Mouse (Mus musculus): Measurements from ENCODE around the gene Grk6. TPM values are rescaled to one million over a fixed set of nuclear protein-coding genes. Genes with fewer than 3 reads are reported as not detected.

Grk6 gene
- polyA plus RNA-seq, 1 experiment = 8.4 TPM

- Histone ChIP-seq H3K36me3 (ENCODE audit: control insufficient read depth, insufficient read depth, low read length) (no peaks in the 10 kb centered on the region), H3K4me3 (ENCODE audit: control insufficient read depth, low read depth, low read length) (peak overlapping the region; percentile 49), H3K27ac (ENCODE audit: control insufficient read depth, insufficient read depth, low read depth, low read length) (no peak overlapping the region), H3K4me1 (ENCODE audit: control insufficient read depth, insufficient read depth, low read length) (peaks cover 6% of the 10 kb centered on the region), H3K27me3 (ENCODE audit: control insufficient read depth, insufficient read depth, low read length) (no peaks in the 10 kb centered on the region)
- TF ChIP-seq CTCF (IDR thresholded peaks at IDR 0.05; ENCODE audit: control insufficient read depth, insufficient read depth, insufficient replicate concordance, low read depth, low read length) (no peak), POLR2A (IDR thresholded peaks at IDR 0.05; ENCODE audit: control insufficient read depth, low read depth, low read length) (no peak)
Observed at GRCm38 (mm10) chr13:55413333-55413732, 31.5 kb upstream of the Grk6 start.

GRCm38 (mm10) chr13:55414743-55415380, 30.0 kb upstream of the Grk6 start, which contains the start of gene Pfn3:
TSS of gene Pfn3 (minus strand) at chr13:55415232.
- H3K27ac ChIP-seq (ENCODE audit: control insufficient read depth, insufficient read depth, low read depth, low read length) = no peak within 1 kb of the TSS
- TF ChIP-seq POLR2A (IDR thresholded peaks at IDR 0.05; ENCODE audit: control insufficient read depth, low read depth, low read length) (peak; percentile 51; the same call in 1 of the 2 replicates), CTCF (IDR thresholded peaks at IDR 0.05; ENCODE audit: control insufficient read depth, insufficient read depth, insufficient replicate concordance, low read depth, low read length) (no peak)
- no peaks in the 10 kb centered on the region for H3K27me3 ChIP-seq (ENCODE audit: control insufficient read depth, insufficient read depth, low read length)
- H3K4me3 ChIP-seq (ENCODE audit: control insufficient read depth, low read depth, low read length) = peak within 1 kb of the TSS; percentile 80
- peaks cover 8% of the 10 kb centered on the region for H3K4me1 ChIP-seq (ENCODE audit: control insufficient read depth, insufficient read depth, low read length)
- no peaks in the 10 kb centered on the region for H3K36me3 ChIP-seq (ENCODE audit: control insufficient read depth, insufficient read depth, low read length)

DNA sequence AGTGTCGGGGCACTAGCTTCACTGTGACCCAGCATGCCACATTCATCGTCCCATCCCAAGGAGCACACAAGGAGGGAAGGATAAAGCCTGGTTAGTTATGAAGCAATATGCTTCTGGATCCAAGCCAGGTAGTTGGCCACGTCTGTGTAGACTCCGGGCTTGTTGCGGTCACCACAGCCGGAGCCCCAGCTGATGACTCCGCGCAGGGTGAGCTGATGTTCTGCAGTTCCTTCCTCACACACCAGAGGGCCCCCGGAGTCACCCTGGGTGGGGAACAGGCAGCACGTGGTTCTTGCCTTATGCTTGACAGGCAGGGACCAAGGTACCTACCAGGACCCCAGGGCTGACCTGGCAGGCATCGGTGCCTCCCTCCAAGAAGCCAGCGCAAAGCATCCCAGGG, 26.9 kb upstream of the Grk6 start:
- Histone ChIP-seq H3K36me3 (ENCODE audit: control insufficient read depth, insufficient read depth, low read length) (no peaks in the 10 kb centered on the region), H3K27ac (ENCODE audit: control insufficient read depth, insufficient read depth, low read depth, low read length) (no peak overlapping the region), H3K27me3 (ENCODE audit: control insufficient read depth, insufficient read depth, low read length) (no peaks in the 10 kb centered on the region; the same call in 1 of the 2 replicates), H3K4me1 (ENCODE audit: control insufficient read depth, insufficient read depth, low read length) (peaks cover 20% of the 10 kb centered on the region), H3K4me3 (ENCODE audit: control insufficient read depth, low read depth, low read length) (peak overlapping the region; percentile 30)
- no peak for TF ChIP-seq POLR2A (IDR thresholded peaks at IDR 0.05; ENCODE audit: control insufficient read depth, low read depth, low read length)
- TF ChIP-seq CTCF (IDR thresholded peaks at IDR 0.05; ENCODE audit: control insufficient read depth, insufficient read depth, insufficient replicate concordance, low read depth, low read length) = peak; percentile 66; the same call in 1 of the 2 replicates

DNA sequence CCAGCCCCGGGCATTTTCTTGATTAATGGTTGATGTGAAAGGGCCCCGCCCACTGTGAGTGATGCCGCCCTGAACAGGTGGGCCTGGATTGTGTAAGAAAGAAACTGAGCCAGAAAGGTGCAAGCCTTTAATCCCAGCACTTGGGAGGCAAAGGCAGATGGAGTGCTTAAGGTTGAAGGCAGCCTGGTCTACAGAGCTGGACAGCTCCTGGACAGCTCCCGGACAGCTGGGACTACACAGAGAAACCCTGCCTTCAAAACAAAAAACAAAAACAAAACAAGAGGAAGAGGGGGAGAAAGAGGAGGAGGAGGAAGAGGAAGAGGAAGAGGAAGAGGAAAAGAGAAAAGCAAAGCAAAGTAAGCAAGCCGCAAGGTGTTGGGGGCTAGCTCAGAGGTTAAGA, 25.7 kb upstream of the Grk6 start:
- no peak overlapping the region for H3K27ac ChIP-seq (ENCODE audit: control insufficient read depth, insufficient read depth, low read depth, low read length)
- no peaks in the 10 kb centered on the region; the same call in 1 of the 2 replicates for H3K27me3 ChIP-seq (ENCODE audit: control insufficient read depth, insufficient read depth, low read length)
- TF ChIP-seq CTCF (IDR thresholded peaks at IDR 0.05; ENCODE audit: control insufficient read depth, insufficient read depth, insufficient replicate concordance, low read depth, low read length) = no peak
- TF ChIP-seq POLR2A (IDR thresholded peaks at IDR 0.05; ENCODE audit: control insufficient read depth, low read depth, low read length) = no peak
- H3K36me3 ChIP-seq (ENCODE audit: control insufficient read depth, insufficient read depth, low read length) = no peaks in the 10 kb centered on the region
- H3K4me3 ChIP-seq (ENCODE audit: control insufficient read depth, low read depth, low read length) = peak overlapping the region; percentile 59
- peaks cover 20% of the 10 kb centered on the region for H3K4me1 ChIP-seq (ENCODE audit: control insufficient read depth, insufficient read depth, low read length)

DNA sequence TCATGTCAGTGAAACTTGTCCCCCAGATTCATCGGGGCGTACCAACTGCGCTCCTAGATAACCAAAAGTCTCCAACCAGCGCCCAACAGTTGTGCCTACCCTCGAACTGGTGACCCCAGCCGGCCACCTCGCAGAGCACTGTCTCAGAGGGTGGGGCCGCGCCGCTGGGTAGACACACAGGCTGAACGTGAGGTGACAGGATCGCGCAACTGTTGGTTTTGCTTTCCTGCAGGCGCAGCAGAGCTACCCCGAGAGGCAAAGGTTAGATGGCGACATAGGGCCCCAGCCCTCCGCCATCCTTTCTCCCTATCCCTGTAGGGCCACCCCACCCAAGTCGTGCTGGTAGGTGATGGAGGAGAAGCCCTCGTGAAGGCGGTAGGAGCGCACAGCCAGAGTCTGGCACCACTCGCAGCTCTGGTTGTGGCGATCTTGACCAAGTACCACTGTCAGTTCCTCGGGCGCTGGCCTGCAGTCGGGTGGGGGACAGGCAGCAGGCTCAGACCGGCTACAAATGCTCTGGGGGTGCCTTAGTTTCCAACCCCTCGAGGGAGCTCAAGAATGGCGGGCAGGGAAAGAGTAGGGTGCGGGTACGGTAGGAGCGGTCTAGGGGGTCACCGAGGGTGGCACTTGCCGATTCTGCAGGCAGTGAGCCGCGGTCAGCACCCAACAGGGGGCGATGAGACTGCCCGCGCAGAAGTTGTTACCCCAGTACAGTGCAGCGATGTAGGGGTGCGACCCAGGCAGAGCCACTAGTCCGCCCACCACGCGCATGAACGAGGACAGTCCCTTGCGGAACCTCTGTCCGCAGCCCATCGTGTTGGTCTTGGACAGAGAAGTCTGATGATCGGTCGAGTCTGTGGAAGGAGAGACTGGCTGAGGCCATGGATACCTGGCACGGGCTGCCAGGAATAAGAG, 24.6 kb upstream of the Grk6 start:
- Histone ChIP-seq H3K4me1 (ENCODE audit: control insufficient read depth, insufficient read depth, low read length) (peaks cover 17% of the 10 kb centered on the region), H3K27me3 (ENCODE audit: control insufficient read depth, insufficient read depth, low read length) (no peaks in the 10 kb centered on the region; the same call in 1 of the 2 replicates), H3K27ac (ENCODE audit: control insufficient read depth, insufficient read depth, low read depth, low read length) (no peak overlapping the region), H3K4me3 (ENCODE audit: control insufficient read depth, low read depth, low read length) (peak overlapping the region; percentile 77), H3K36me3 (ENCODE audit: control insufficient read depth, insufficient read depth, low read length) (no peaks in the 10 kb centered on the region)
- TF ChIP-seq CTCF (IDR thresholded peaks at IDR 0.05; ENCODE audit: control insufficient read depth, insufficient read depth, insufficient replicate concordance, low read depth, low read length) = no peak
- TF ChIP-seq POLR2A (IDR thresholded peaks at IDR 0.05; ENCODE audit: control insufficient read depth, low read depth, low read length) = no peak

DNA sequence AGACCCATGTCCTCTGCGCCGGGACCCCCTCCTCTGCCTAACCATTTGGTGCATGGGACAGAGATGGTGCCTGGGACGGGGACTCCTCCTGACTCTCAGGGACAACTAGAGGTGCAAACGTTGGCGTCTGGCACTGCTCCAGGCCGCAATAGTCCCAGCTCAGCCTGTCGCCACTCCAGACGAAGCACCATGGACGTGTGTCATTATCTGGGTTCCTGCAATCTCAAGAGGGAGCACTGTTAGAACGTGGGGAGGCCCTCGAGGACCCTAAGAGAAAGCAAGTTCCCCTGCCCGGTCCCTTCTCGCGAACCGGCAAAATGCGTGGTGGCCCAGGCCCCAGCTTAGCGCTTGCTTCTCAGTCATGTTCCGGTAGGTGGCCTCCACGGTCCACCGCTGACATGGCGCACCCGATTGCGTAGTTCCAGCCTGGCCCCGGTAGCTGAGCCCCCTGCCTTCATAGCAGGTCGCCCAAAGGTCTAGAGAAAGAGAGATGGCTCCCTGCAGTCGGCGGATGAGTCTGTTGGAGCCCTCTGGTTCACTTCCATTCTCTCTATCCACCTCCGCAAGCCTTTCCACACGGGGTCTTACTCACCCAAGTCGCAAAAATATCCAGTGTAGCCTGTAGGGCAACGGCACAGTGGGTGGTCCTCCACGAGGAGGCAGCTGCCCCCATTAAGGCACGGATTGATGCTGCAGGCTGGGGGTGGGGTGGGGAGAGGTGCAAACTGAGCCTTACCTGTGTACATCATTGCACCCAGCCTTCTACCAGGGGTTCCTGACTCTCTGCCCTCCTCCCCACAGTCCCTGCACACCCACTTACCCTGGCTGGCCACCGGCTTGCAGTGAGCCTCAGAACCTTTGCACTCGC, 23.7 kb upstream of the Grk6 start:
- H3K4me1 ChIP-seq (ENCODE audit: control insufficient read depth, insufficient read depth, low read length) = peaks cover 17% of the 10 kb centered on the region
- H3K27ac ChIP-seq (ENCODE audit: control insufficient read depth, insufficient read depth, low read depth, low read length) = no peak overlapping the region
- peak overlapping the region; percentile 77 for H3K4me3 ChIP-seq (ENCODE audit: control insufficient read depth, low read depth, low read length)
- TF ChIP-seq CTCF (IDR thresholded peaks at IDR 0.05; ENCODE audit: control insufficient read depth, insufficient read depth, insufficient replicate concordance, low read depth, low read length) (peak; percentile 71; the same call in 1 of the 2 replicates), POLR2A (IDR thresholded peaks at IDR 0.05; ENCODE audit: control insufficient read depth, low read depth, low read length) (no peak; the same call in 1 of the 2 replicates)
- H3K27me3 ChIP-seq (ENCODE audit: control insufficient read depth, insufficient read depth, low read length) = no peaks in the 10 kb centered on the region; the same call in 1 of the 2 replicates
- no peaks in the 10 kb centered on the region for H3K36me3 ChIP-seq (ENCODE audit: control insufficient read depth, insufficient read depth, low read length)

All from testis, adult 2 months (tissue).